Mouse (Mus musculus) lung, adult 18-20 months (tissue): ENCODE measurements around the gene Zfp266.

ENCODE experiments used
- DNase-seq, 2 experiments: peaks; one replicate each; pipeline ENCODE4 v3.0.0; 2022; ENCODE audit warnings: mixed read lengths in 2 of 2

Gene Zfp266

DNA sequence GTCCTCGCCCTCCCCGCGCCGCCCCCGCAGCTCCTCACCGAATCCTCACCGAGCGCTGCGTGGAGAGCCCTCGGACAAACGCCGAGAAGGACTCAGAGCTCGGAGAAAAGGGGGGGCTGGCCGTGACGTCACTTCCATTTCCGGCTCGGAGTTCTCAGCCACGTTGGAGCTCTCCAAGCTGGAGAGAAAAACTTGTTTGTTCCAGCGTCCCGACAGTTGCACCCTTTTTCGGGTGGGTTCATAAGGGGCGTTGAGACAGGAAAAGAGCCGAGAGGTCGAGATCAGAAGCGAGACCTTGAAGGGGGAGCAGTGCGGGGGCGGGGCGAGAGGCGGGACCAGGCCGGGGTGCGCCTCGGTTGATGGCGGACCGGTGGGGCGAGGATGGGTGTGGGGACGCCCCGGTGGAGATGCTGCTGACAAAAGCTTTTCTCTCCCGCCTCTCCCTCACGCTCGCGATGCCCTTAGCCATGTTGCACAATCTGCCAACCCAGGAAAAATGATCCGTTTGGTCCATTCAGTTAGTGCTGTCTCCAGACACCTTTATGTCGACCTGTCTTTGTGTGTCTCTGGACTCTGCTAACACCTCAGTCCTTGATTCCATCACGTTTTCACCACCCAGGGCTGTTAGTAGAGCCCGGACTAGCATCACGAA, at the start of gene Zfp266:
Zfp266 (minus strand) TSS at position 112 of the 652 bp plus-strand sequence.
- DNase-seq = peak; percentile 91 to 93

DNA sequence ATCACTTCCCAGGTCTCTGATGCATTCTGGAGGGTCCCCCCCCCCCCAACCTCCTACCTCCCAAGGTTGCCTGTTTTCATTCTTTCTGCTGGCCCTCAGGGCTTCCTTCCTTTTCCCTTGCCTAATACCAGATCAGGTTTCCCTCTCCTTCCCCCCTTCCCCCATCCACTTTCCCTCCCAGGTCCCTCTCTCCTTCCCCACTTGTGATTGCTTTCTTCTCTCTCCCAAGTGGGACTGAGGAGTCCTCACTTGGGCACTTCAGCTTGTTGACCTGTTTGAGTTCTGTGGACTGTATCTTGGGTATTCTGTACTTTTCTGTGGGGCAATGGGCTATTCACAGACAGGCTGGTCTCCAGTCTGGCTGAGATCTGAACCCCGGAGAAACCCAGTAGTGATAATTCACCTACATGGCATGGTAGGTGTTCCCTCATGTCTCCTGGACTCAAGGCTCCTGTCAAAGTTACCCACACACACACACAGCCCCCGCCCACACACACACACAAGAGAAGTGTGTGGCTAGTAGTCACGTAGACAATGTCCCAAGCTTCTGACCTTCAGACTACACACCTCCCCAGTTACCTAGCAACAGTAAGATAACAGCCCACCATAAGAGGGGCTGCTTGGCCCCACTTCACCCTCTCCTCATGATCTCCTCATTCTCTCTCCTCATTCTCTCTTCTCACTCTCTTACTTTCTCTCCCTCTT, 44.3 kb upstream of the Zfp266 start:
- peak; percentile 67 to 75 for DNase-seq

DNA sequence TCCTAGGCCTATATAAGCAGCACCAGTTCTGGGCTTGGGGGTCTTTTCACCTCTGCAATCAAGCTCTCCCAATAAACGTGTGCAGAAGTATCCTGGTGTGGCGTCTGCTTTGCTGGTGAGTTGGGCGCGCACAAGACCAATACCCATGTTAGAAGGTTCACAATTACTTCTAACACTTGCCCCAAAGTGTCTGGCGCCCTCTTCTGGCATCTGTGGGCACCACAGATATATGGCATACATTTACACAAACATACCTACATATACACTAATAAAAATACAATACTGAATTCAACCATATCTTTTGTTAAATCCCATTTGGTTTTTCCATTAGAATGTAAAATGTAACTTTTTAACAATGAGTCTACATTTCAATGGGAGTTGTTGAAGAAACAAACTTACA, 41.0 kb upstream of the Zfp266 start:
- DNase-seq = no peak

DNA sequence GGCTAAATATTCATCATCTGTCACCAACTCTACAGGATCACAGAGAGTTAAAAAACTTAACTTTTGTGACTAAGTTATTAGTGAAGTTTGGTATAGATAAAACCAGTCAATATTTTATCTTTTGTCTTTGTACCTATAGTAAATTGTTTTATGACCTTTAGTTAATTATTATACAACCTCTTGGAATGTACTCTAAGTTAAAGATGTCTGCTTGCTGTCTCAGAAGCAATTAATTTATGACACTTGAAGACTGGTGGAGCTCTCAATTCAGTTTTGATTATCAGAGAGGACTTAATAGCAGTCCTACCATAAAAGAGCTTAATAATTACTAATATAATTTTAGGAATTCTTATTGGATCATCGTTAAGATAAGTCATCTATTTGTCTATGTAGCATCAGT, 31.5 kb upstream of the Zfp266 start:
- no peak for DNase-seq

DNA sequence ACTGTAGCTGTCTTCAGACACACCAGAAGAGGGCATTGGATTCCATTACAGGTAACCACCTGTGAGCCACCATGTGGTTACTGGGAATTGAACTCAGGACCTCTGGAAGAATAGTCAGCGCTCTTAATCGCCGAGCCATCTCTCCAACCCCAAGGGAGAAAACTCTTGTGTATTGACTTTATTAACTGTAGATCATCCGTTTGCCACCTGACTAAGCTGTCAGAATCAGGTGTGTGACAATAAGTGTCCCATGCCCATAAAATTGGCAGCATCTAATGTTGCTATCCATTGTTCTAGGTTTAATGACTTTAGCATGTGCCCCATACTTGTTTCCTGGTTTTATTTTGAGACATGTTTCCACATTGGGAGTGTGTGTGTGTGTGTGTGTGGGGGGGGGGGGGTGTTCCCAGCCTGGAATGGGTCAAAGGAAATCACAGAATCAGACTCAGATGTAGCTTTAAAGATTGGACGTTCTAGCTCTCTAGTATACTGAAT, 30.6 kb upstream of the Zfp266 start:
- no peak for DNase-seq

DNA sequence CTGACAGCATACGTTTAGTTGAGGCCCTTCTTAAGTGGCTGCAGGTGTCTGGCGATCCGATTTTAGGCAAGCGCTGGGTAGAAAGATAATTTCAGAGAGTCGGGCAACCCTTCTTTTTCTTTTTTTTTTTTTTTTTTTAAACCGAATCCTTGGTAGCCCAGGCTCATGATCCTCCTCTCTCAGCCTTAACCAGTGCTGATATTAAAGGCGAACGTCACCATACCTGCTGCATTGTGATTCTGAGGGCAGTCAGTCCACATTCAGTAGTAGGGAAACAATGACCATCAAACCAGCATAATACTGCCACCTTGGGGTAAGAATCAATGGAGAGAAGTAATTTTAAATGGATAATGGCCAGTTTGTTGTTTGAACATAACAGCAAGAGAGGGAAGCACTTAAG, 23.9 kb upstream of the Zfp266 start:
- DNase-seq = peak; percentile 12 to 59

DNA sequence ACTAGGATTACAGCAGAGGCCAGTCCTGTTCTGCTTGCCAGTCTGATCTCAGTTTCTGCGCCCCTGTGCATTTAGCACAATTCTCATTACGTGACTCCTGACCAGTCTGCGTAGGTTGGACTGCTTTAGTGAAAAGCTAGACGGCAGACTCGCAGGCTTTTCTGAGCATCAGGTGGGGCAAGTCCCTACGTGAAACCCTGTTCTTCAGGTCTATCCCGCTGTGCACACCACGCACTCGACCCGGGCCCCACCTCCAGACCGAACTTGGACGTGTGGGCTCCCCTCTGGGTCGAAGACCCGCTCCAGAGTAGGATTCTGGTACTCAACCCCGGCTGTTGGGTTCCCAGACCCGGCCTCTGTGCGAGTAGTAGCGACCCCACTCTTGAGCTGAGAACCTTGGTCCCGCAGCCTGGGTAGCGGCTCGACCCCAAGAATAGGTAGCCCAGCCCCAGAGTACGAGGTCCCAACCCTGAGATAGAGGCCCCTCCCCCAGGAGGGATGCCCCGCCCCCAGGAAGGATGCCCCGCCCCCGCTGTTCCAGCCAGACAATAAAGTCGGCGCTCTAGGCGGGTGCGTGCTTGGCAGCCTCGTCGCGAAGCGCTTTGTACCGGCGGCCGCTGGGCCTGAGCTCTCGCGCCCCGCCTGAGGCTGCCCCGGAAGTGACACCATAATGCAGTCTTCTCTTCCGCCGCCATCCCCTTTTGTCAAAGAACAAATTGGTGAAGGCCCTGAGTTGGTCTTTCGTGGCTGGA, 23.0 kb upstream of the Zfp266 start:
- peak; percentile 86 to 91 for DNase-seq

DNA sequence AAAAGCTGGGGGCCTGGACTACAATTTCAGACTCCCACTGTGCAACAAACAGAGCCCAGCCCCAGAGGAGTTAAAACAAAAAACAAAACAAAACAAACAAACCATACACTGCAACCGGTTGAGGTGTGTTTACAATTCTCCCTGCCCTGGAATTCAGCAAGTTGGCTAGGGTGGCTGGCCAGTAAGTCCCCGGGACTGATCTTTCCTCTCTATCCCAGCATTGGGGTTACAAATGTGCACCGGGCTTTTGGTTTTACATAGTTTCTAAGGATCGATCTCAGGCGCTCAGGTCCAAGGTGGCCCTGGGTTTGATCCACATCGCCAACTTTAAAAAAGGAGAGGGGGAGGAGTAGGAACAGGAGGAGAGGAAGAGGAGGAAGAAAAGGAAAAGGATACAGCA, 22.3 kb upstream of the Zfp266 start:
- peak in 1 of 2 experiments; percentile 11 for DNase-seq

DNA sequence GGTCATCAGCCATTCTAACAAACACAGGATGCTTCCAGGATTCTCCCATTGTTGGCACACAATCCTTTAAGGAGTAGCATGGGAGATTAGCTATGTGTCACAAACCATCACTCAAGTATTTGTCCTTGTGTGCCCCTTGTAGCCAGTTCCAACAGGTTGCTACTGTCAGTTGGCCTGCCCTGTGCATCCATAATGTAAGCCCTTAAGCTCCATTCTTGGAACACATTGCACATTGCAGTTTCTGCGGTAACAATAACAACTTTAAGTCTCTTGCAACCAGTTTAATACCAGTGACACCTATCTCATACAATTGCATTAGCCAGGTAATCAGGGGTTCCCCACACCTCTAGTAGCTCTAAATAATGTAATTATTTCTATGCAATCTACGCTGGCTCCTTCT, 15.4 kb upstream of the Zfp266 start:
- DNase-seq = no peak

DNA sequence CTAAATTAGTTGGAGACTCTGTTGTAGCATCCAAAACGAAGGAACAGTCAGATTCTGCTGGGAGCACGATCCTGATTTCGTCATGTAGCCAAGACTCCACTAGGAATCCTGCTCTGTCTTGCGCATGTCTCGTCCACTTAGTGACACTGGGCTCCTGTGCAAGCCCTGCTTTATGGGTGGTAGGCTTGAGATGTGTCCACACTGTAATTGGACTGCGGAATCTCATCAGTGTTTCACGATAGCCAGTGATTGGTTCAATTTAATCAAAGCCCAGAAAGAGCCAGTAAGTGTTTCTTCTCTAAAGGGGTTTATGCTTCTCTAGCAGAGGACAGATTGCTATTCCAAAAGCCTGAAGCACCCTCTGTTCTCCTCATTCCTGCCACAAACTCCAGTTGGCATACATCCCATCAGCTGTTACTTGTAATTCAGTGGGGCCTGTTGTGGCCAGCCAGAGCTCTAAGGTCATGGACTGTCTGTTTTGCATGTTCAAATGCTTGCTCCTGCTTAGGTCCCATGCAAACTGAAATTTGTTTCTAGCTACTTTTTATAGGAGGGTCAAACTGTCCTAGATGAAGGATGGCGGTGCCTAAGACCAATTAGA, 13.2 kb upstream of the Zfp266 start:
- DNase-seq = no peak

DNA sequence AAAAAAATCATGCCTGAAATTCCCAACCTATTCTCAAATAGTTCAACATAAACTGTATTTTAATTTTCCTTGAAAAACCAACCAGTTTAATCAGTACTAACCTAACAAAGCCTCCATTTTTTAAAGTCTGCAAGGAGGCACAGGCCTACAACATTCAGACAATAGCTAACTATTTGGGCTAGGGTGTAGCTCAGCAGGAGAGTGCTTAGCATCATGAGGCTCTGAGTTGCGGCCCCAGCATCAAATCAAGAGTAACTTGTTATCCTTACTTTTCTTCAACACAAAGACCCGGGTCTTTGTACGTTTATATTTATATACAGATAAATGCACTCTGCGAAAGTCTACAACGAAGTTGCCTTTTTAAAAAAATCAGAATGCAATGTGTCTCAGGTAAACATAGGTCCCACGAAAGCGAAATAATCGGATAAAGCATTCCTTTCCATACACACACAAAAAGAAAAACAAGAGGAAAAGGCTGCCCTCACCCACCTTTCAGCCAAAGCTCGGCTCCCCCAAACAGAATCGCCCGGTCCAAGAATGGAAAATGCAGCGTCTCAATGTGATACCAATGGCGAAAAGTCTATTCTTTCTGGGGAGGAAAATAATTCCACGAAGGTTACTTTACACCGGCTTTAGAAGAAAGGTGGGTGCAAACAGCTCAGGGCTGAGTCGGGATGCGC, 546 bp downstream of the Zfp266 start:
- no peak for DNase-seq

DNA sequence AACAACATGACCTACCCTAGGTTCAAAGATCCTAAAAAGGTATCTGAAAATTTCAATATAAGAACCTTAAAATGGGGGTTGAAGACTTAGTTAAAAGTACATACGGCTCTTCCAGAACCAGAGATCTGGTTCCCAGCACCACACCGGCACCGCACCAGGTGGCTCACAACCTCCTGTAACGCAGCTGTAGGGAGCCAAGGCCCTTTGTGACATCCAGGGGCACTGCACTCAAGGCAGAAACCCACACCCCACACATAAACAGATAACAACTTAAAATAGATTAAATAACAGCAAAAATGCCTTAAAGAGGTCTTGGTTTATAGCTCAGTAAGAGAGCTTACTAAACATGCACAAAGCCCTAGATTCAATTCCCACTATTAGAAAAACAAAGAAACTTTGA, 1.3 kb downstream of the Zfp266 start:
- DNase-seq = no peak

DNA sequence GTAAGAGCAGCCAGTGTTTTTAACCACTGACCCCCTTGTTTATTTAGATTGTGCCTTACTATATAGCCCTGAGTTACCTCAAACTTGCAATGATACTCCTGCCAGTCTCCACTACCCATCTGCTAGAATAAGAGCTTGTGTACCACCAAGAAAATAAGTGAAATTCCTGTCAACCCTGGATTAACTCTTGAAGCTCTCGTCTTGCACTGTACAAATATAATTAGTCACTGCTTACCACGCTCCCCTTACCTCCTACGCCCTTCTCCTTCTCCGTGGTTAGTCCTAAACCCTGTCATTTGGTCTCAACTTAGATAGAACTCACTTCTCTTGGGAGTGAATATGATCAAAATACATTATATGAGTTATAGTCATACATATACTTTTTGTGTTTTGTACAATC, 2.5 kb downstream of the Zfp266 start:
- DNase-seq = no peak

DNA sequence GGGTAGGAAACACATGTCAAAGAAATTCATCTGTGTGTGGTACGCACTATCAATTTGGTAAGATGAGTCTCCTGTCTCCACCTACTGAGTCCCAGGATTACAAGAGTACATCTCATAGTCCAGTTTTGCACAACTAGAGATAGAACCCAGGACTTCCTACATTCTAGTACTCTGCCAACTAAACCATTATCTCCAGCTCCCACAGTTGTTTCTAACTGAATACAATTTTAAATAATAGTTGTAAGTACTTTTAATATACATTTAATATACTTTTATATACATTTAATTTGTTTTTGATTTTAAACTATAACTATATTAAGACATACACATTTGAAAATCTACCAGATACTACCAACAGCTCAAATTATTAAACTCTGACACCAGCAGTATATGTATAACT, 3.5 kb downstream of the Zfp266 start:
- no peak for DNase-seq

DNA sequence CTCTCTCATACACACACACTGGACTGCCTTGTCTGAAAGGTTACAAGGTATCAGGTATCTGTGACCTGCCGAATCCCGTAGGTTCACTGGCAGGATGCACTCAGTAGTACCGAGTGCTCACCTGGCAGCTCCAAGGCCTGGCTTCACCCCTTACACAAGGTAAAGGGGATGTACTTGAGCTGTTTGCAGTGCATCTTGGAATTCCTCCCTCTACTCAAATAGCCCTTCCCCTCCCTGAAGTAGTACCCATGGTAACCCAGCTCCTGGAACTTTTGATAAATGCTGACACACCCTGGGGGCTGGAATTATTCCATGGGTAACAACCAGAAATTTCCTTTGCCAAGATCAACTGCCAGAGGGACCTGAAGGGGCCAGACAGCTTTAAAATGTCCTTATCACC, 7.2 kb downstream of the Zfp266 start:
- peak; percentile 60 to 85 for DNase-seq

DNA sequence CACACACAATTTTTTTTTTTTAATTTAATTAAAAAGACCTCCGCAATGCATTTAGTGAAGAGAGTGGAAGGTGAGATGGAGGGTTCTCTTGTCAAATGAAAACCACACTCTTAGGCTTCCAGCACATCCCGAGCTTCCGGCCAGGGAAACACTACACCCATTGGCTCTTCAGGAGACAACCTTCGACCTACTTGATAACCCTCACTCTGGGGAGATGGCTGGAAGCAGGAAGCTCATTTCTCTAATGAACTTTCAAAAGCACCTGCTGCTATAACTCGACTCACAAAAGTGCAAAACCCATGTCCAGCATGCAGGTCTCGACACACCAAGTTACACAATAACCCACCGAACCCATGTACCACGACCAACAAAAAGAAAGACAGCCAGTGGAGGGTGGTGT, 8.5 kb downstream of the Zfp266 start:
- DNase-seq = no peak

DNA sequence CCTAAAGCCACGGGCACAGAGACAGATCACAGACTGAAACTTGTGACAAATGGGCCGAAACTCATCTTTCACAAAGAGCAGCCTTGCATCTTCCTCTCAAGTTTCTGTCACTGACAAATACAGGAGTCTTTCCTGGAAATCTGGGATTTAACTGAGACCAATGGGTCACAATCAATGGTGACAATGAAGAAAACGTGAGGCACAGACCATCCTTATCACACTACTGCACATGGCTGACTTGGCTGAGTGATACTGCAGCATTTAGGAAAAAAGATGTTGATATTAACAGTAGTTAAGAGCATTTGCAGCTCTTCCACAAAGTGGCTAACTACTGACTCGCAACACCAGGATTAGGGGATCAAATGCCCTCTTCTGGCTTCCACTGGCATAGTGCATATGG, 9.6 kb downstream of the Zfp266 start:
- DNase-seq = no peak

DNA sequence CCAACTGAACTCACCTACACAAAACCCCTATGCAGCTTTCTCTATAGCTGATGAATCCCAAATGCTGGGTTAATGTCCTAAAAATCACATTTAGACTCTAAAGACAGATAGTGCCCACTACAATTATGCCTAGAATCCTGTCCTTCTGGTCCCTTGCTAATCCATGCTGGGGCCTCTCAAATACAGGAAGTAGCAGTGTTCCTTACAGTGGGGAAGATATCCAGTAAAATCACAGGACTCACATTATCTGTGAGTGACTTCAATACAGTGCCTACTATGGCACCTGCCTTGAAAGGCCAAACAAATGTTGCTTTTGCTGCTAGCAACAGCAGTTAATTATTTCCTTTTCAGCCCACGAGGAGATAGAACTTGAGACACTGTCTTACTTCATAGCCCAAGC, 10.9 kb downstream of the Zfp266 start:
- no peak for DNase-seq

DNA sequence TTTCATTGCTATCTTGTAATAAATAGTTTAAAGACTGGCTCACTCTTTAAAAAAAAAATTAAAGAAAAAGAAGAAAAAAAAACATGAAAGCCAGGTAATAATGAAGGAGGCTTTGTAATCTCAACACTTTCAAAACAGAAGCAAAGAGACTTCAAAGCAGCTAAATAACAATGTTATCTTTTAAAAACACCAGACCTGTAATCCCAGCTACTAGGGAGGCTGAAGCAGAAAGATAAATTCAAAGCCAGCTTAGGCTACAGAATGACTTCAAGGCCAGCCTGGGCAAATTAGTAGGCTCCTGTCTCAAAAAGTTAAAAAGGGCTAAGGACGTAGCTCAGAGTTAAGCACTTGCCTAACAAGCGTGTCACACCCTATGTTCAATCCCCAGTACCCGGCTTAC, 11.5 kb downstream of the Zfp266 start:
- DNase-seq = no peak

DNA sequence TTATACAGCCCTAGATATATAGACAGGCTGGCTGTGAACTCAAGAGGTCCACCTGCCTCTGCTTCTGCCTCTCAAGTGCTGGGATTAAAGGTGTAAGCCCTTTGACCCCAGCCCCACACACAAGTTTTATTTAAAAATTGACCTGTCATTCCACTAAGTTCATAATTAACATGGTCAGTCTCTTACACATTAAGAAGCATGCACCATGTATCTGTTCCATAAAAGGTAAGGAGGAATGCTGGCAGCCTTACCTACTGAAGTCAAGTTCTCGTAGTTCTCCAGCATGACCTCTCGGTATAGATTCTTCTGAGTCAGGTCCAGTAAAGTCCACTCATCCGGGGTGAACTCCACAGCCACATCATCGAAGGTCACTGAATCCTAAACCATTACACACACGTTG, 16.4 kb downstream of the Zfp266 start:
- no peak for DNase-seq

DNA sequence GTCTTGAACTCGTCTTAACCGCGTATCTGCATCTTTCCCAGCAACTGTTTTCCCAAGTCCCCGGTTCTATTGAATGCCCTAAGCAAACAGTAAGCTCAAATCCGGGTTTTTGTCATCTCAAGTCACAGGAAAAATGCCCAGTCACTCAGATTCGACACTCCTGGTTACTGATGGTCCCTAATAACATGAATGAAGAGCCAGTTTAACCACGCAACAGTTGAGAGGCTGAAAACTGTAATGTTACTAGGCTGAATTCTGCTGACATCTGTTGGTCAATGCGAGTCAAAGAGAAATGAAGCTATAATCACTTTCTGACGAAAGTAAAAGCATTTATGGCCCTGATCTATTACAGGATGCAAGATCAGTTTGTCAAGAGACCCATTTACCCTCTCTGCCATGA, 27.9 kb downstream of the Zfp266 start:
- no peak for DNase-seq

DNA sequence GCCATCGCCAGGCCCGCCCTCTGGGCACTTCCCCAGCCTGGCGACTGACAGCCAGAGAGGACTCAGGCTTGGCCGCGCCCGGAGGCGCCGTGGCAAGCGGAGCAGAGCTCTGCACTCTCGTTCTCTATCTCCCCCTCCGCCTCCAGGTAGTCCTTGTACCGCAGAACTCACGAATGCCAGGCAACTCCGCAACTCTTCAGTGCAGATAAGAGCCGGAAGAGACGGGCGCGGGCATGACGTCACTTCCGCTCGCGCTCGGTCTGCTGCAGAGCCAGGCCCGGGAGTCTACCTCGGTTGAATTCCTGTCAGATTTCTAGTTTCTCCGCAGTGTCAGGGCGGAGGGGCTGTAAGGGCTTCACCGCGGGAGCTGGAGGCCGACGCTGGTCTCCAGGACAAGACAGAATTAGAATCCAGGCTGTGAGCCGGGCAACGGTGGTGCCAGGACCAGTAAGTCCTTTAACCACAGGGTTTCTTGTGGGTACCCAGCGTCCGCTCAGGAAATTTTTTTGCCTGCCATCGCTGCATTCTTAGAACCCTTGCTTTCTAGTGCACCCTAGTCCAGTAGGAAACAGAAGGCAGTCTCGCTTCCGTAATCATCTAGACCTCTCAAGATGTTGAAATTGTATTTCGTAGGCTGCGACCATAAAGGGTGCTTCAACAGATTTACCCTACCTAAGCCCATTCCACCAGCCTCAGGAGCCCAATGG, 28.5 kb downstream of the Zfp266 start, which contains the start of gene Zfp426:
Zfp426 (minus strand) TSS at position 220 of the 707 bp plus-strand sequence.
- peak; percentile 86 to 87 for DNase-seq
